Mouse (Mus musculus) intestine, embryonic 15.5 days (tissue): ENCODE data around the gene Lca5. TPM values are rescaled to one million over a fixed set of nuclear protein-coding genes. Genes with fewer than 3 reads are reported as not detected.

Experiments used
- ATAC-seq: fragments of 200-750 bp; cut with Nextera tagmentation; 2 replicates; pipeline ENCODE4 v1.8.0; 2017; ENCODE audit warnings: moderate TSS enrichment, moderate library complexity
- H3K27ac ChIP-seq: fragments of 300-500 bp; sonication (generic); 2 replicates; pipeline ENCODE4 v1.5.1; 2015; ENCODE audit warnings: mild to moderate bottlenecking, inconsistent platforms
- H3K27me3 ChIP-seq: fragments of 300-500 bp; sonication (generic); replicated peaks from 2 replicates; pipeline ENCODE4 v1.6.1; 2015; ENCODE audit warnings: inconsistent platforms
- H3K36me3 ChIP-seq: fragments of 300-500 bp; sonication (generic); 2 replicates; pipeline ENCODE4 v1.6.1; 2015; ENCODE audit warnings: inconsistent platforms
- H3K4me1 ChIP-seq: fragments of 300-500 bp; sonication (generic); replicated peaks from 2 replicates; pipeline ENCODE4 v1.6.1; 2015; ENCODE audit warnings: inconsistent platforms
- H3K4me2 ChIP-seq: fragments of 300-500 bp; sonication (generic); replicated peaks from 2 replicates; pipeline ENCODE4 v1.6.1; 2015; ENCODE audit warnings: mild to moderate bottlenecking, inconsistent platforms
- H3K4me3 ChIP-seq: fragments of 300-500 bp; sonication (generic); replicated peaks from 2 replicates; pipeline ENCODE4 v1.5.1; 2015; ENCODE audit warnings: inconsistent platforms
- H3K9ac ChIP-seq: fragments of 300-500 bp; sonication (generic); 2 replicates; pipeline ENCODE4 v1.6.1; 2015; ENCODE audit warnings: inconsistent platforms
- H3K9me3 ChIP-seq: fragments of 300-500 bp; sonication (generic); 2 replicates; pipeline ENCODE4 v1.6.1; 2016; ENCODE audit warnings: inconsistent platforms
- WGBS: fragments of 180-500 bp; shearing (Covaris S2); methylation state at CpG from one replicate; pipeline ENCODE4 v1.1.7; 2015; 5-methylcytosine and 5-hydroxymethylcytosine counted together
- polyA plus RNA-seq: library from polyadenylated mRNA; unstranded; fragments of >200 nt; fragmentation: Nextera tagmentation; extraction: Ambion mirVana; gene quantifications from 2 replicates; pipeline ENCODE4 v1.2.1, GENCODE M21; 2015

Gene Lca5
- polyA plus RNA-seq, 1 experiment from 2014 or later, result 10.0 TPM

DNA sequence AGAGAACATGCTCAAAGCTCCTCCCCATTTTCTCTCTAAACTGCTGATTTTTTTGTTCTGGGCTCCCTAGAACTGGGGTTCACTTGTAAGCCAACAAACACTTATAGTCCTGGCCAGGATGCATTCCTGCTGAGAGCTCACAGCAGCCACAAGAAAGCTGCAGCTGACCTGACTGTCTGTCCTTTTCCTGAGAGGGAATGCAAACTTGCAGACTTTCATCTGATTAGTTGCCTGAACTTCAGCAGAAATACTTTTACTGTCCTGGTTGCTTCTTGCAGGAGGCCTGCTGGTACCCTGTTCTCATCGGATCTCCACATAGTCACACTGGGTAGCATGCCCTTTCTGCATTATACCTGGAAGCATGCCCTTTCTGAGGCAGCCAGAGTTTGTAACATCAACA lies 91.0 kb downstream of the Lca5 start:
- Histone ChIP-seq H3K9ac (no peak overlapping the region), H3K4me1 (peaks cover 15% of the 10 kb centered on the region), H3K27ac (peak overlapping the region; percentile 48), H3K9me3 (no peaks in the 10 kb centered on the region), H3K27me3 (no peaks in the 10 kb centered on the region), H3K36me3 (no peaks in the 10 kb centered on the region), H3K4me3 (no peak overlapping the region), H3K4me2 (no peak overlapping the region)
- WGBS, result 3% methylated on average over 1 of the region's 1 CpGs
- 0 out of 2 replicates have a peak, but pooled peaks have one; percentile 41 for ATAC-seq

DNA sequence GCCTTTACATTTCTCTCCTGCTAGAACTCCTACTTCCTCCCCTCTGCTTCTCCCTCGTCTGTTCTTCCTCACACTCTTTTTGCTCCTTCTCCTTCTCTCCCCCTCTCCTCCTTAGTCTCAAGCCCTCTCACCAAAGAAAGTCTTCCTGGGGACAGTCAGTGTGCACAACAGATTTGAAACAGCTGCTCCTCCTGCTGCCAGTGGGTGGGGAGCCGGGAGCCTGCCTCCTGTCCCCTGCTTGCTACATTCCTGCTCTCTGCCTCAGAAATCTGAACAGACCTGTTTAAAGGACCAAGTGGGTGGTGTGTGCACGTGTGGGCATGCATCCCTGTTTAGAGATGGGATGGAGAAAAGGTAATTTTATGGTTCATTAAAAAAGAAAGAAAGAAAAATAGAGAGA lies 91.4 kb downstream of the Lca5 start:
- Histone ChIP-seq H3K9ac (no peak overlapping the region), H3K9me3 (no peaks in the 10 kb centered on the region), H3K36me3 (no peaks in the 10 kb centered on the region), H3K4me1 (peaks cover 15% of the 10 kb centered on the region), H3K27me3 (no peaks in the 10 kb centered on the region), H3K4me3 (no peak overlapping the region), H3K4me2 (no peak overlapping the region), H3K27ac (peak overlapping the region; percentile 48)
- WGBS, result 8% methylated on average over 3 of the region's 3 CpGs
- peak; percentile 72 for ATAC-seq

DNA sequence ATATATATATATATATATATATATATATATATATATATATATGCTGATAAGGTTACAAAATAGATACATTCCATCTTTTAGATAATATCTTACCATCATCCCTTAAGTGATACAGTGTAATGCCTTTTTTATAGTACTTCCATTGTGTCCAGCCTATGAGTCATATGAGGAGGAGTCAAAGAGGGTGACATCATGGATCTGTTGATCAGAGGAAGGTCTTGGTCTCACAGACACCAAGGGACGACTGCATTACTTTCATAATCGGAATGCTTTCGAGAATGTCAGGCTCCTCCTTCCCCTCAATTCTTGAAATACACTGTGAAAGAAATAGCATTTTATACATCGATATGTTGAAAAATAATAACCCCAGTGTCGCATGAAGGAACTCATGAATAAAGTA lies 93.4 kb downstream of the Lca5 start:
- Histone ChIP-seq H3K36me3 (no peaks in the 10 kb centered on the region), H3K27me3 (no peaks in the 10 kb centered on the region), H3K4me1 (peaks cover 15% of the 10 kb centered on the region), H3K9ac (no peak overlapping the region), H3K9me3 (no peaks in the 10 kb centered on the region), H3K4me3 (no peak overlapping the region), H3K27ac (no peak overlapping the region), H3K4me2 (no peak overlapping the region)
- ATAC-seq, result no peak
- 85% methylated on average over 5 of the region's 5 CpGs for WGBS

DNA sequence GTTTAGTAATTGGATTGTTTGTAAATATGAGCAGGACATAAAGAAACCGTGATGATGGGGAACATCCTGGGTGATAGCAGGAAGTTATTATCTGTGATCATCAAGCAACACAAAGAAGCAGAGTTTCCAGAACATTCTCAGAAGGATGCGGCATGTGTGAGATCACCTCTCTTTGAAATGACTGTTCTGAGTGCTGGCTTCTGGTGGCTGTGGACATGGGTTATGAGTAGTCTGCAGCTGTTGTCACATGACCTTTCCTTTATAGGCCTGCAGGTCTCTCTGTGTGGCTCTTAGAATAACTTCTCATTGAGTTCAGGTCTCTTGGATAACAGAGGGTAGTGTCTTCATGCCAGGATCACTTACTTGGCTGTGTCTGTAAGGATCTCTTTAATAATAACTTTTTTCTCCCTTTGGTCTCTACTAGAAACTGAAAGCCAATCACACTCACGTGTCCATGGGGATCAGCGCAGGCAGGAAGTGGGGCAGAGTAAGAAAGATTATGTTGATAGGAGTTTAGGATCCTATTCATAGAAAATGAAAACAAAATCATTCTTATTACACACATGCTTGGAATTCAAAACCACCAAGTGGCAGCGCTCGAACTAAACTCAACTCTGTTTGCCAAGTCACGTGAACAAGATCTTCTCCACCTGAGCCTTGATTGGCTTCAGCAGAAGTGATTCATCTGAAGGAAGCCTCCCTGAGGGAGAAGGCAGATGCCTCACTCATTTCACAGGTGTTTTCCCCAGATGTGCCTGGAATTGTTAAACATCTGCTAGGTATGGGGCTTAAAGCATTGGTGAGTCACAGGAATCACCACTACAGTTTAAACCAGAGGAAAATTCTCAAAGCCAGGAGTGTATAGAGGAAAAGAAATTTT lies 98.2 kb downstream of the Lca5 start:
- H3K4me2 ChIP-seq, result no peak overlapping the region
- no peak overlapping the region for H3K9ac ChIP-seq
- H3K27me3 ChIP-seq, result no peaks in the 10 kb centered on the region
- no peaks in the 10 kb centered on the region for H3K4me1 ChIP-seq
- WGBS, result 78% methylated on average over 7 of the region's 7 CpGs
- no peaks in the 10 kb centered on the region for H3K9me3 ChIP-seq
- H3K4me3 ChIP-seq, result no peak overlapping the region
- no peaks in the 10 kb centered on the region for H3K36me3 ChIP-seq
- no peak for ATAC-seq
- no peak overlapping the region for H3K27ac ChIP-seq

Other genes starting within 250 kb of the Lca5 start
- 18.0 and 20.8 TPM in 2 replicates for gene Sh3bgrl2, start 107.2 kb upstream of the Lca5 start, polyA plus RNA-seq